Mouse (Mus musculus) gastrocnemius, postnatal 10 days (tissue): ENCODE results near the gene Tox4. TPM values are rescaled to one million over a fixed set of nuclear protein-coding genes. Genes with fewer than 3 reads are reported as not detected.

Source experiments
- DNase-seq: peaks from one replicate; pipeline ENCODE4 v3.0.0; 2021; ENCODE audit warnings: mixed read lengths
- total RNA-seq, 2 experiments: library from RNA; stranded (reverse); gene quantifications; 2 replicates each; pipeline ENCODE4 v1.2.3; 2021

Gene Tox4
- total RNA-seq, 2 experiments from 2014 or later, result 31.3 to 33.8 TPM

DNA sequence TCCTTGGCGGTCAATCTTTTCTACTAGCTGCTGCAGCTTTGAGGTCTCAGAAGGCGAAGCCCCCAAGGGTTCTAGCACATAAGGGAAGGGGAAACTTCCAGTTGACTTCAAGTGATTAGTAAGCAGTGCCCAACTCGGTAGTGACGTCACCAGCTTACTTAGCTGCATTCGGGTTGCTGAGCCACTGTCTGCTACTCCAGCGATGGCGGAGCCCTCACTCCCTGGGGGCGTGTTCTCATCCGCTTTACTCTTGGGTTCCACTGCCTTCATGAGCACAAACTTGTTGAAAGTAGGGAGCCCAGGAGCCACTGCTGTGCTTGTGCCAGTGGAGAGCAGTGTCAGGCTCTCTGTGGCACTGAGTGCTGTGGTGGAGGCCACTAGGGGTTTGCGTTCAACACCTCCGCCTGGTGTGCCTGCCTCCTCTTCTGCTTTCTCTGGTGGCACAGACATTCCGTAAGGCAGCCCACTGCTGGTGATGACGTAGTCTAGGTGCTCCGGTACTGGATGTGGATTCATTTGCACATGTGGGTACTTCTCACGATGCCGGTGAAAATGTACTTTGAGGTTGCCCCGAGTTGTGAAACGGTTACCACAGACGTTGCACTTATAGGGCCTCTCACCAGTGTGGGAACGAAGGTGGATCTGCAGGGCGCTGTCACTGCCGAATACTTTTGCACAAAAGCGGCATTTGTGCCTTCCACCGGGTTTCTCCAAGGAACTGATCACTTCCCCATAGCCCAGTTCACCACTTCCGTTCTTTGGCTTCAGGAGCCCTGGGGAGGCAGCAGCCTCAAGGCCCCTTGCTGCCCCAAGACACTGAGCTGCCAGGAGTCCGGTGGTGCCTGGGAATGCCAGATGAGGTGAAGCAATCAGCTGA lies 35.2 kb downstream of the Tox4 start:
- DNase-seq, result peak; percentile 8

GRCm38 (mm10) chr14:52314808-52315150 lies 35.8 kb downstream of the Tox4 start:
- no peak for DNase-seq

- no peak for DNase-seq
Observed at GRCm38 (mm10) chr14:52315283-52315780, 36.4 kb downstream of the Tox4 start.

GRCm38 (mm10) chr14:52315792-52316440 lies 37.0 kb downstream of the Tox4 start:
- DNase-seq, result peak; percentile 64

DNA sequence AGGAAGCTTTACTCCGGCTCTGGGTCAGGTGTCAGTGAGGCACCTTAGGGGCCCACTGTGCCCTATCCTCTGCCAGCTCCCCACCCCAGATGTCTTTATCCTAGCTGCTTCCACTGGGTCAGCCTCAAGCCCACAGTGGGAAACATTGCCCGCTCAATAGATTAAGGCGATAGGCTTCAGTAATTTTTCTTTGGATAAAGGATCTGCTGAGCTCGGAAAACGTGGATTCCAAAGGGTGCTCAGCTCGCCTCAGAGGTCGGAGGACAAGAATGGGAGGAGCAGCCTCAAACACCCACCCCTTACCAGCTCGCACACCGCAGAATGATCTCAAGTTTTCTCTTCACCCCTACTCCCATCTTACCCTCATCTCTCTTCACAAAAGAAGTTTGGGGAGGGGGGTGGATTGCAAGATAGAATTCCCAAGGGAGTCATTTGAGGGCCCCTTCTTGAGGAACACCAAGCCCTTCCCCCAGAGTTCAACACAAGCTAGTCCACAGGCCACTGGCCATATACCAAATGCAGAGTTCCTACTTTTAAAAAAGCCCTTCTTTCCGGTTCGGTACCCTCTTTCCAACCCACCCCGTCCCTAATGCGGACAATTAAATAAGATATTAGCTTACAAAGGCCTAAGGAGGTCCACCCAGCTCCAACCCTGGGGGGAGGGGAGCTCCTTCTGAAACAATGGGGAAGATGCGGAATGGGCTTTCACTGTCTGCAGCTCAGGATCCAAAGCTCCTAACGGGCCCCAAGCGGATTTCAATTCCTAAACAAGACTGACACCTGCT lies 37.7 kb downstream of the Tox4 start:
- DNase-seq, result peak; percentile 18

- no peak for DNase-seq
Observed at GRCm38 (mm10) chr14:52319361-52319760, 40.4 kb downstream of the Tox4 start.

DNA sequence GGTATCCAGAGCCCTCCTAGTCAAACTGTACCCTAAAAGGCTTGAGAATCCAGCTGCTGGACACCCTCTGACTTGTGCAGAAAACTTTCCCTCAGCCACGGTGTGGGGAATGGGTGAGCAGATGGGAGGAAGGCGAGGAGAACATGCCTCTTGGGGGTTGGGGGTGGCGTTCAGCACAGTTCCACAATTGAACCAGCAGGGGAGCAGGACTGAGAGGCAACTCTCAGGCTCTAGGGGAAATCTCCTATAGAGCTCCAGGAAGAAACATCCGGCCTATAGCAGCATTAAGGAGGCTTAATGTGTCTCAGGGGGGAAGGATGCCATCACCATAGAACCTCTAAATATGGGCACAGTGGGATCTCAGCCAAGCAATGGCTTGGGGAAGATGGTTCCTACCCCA lies 46.9 kb downstream of the Tox4 start:
- no peak for DNase-seq

DNA sequence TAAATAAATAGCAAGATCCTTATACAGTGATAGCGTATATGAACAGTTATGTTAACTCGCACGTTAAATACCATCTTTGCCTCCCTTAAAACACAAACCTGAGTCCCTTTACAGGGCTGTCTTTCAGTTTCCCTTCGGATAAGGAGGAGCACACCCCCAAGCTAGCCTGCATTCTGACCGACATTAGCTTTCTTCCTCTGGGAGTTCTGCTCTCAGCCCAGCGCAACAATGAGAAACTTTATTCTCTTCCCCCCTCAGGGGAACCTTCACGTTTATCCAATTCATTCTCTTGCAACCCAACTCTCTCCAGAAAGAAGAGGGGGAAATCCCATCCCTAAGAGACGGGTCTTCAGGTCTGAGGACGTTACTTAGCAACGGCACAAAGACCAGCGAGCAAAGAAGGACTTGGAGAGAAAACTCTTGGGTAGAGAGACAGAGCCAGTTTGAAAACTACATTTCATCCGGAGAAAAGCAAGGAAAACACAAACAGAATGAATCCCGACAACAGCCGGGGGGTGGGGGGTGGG lies 48.5 kb downstream of the Tox4 start:
- DNase-seq, result no peak

DNA sequence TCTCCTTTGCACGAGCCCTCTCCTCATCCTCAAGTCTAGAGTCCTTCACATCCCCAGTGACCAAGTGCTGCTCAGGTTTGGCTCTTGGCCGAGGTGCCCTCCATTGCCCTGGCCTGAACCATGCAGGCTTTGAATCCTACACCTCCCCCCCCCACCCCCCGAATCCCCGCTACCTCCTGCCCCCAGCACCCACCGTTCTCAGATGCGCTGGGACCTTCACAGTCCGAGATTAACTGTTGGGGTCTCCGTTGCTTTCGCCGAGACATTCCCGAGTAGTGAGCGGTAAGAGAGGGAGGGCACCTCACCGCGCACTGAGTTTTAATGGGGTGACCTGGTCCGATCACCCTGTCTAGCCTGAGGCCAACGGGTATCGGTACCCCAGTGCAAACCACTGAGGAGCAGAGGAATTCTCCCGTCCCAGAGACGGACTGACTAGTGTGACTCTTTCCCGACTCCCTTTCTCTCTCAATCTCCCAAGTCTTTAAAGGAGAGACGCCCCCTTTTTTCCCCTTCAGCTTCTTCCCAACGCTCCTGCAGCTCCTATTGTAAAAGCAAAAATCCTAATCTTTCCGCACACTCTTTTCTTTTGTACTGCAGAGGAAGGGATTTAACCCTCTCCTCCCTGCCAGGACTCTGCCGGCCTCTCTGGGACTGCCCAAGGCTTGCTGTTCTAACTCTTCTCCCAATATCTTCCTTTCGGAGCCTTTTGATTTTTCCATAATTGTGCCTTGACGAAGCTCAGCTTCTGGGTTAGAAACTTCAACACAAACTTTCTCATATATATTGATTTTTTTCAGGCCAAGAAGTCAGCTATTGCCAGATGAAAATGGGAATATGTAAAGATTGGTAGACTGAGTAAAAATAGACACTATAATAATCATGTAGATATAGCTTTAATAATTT lies 49.2 kb downstream of the Tox4 start, which contains the start of gene Sall2:
Sall2 (minus strand) TSS at position 853 of the 903 bp plus-strand sequence.
- DNase-seq, result no peak

- DNase-seq, result no peak
Observed at GRCm38 (mm10) chr14:52331069-52331750, 52.3 kb downstream of the Tox4 start.

DNA sequence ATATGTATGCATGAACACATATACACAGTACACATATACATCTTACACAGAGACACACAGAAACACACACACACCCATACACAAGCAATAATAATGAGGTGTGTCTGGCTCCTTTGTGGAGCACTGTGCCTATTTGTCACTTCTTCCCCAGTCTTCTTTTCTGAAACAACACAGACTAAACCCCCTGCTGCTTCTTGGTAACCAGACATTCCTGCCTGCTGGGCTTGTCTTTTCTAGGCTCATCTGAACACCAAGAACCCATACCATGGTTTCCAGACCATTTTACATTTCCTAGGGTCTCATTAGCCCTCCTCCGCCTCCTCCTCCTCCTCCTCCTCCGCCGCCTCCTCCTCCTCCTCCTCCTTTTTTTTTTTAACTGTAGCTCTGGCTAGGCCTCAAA lies 53.2 kb downstream of the Tox4 start:
- DNase-seq, result no peak

DNA sequence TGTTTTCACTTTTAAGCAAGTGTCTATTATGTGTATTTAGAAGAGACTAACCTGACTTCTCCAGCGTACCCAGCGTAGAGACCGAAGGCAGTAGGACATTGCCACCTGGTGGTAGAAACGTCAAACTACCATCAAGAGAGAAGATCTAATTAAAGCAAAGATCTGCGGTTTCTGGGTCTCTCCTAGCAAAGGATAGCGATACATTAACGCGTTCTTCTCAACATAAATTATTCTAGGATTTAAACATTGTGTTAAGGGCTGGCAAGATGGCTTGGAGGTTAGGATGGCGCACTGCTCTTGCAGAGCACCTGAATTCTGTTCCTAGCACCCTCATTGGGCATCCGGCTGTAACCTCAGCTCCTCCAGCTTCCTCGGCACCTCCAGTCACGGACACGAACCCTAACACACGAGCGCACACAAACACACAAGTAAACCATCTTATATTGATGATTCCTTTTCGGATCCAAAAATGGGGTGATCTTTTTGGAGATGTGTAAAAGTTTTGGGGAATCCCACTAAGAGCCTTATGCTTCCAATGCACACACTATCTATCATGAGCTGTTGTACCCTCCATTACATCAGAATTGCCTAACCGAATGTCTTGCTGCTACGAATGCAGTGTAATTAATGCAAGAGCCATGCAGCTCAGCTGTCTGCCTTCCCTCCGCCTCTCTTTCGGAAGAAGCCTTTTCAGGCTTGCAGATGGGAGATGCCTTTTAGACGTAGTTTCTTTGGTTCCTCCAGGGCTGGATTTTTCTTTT lies 60.0 kb downstream of the Tox4 start:
- DNase-seq, result peak; percentile 50

DNA sequence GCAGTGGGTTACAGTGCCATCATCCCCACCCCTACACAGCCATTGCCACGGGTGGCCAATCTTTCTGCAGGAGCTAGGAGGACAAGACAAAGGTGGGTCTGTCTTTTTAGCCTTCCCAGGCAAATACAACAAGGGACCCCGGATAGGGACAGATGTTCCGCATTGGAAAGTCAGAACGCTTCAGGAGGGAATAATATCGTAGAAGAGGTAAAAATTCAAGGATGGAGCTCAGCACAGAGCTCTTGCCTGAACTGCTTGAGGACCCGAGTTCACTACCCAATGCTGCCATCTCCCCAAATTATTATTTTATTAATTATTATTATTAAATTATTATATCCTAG lies 60.5 kb downstream of the Tox4 start:
- no peak for DNase-seq

Other genes with a start within 250 kb of the Tox4 start
- gene Olfr221, start 236.7 kb upstream of the Tox4 start, total RNA-seq, result not detected
- gene Hnrnpc, start 175.1 kb upstream of the Tox4 start, total RNA-seq, result 100 to 1,000 TPM; 108 to 122 TPM
- under 1 TPM; 0.12 to 0.56 TPM for gene Rpgrip1, start 168.4 kb upstream of the Tox4 start, total RNA-seq
- 10 to 100 TPM; 22.9 to 30.3 TPM for gene Supt16, start 81.7 kb upstream of the Tox4 start, total RNA-seq
- gene Chd8, start 21.4 kb upstream of the Tox4 start, total RNA-seq, result 10 to 100 TPM; 46.7 to 62.6 TPM
- 1 to 10 TPM; 7.1 to 8.3 TPM for gene Rab2b, start 399 bp downstream of the Tox4 start, total RNA-seq
- gene Mettl3, start 26.0 kb downstream of the Tox4 start, total RNA-seq, result 10 to 100 TPM; 16.3 to 17.3 TPM
- gene Sall2, start 49.6 kb downstream of the Tox4 start, total RNA-seq, result 1 to 10 TPM; 3.1 to 5.0 TPM
- gene Olfr1513, start 77.3 kb downstream of the Tox4 start, total RNA-seq, result not detected
- gene Olfr1512, start 100.0 kb downstream of the Tox4 start, total RNA-seq, result not detected
- gene Olfr1511, start 118.2 kb downstream of the Tox4 start, total RNA-seq, result not detected
- gene Olfr1510, start 135.2 kb downstream of the Tox4 start, total RNA-seq, result not detected
- not detected for gene Olfr1509, start 163.8 kb downstream of the Tox4 start, total RNA-seq
- not detected for gene Olfr1508, start 188.3 kb downstream of the Tox4 start, total RNA-seq
- not detected for gene Olfr1507, start 216.6 kb downstream of the Tox4 start, total RNA-seq